Mouse (Mus musculus) stomach, postnatal 0 days (tissue): ENCODE measurements around the gene Akp3.

Experiments
- CTCF ChIP-seq: IDR thresholded peaks from 2 replicates; pipeline ENCODE4 v1.5.1; 2016; ENCODE audit warnings: antibody characterized with exemption, low read depth, mild to moderate bottlenecking, moderate library complexity
- EP300 ChIP-seq: optimal IDR thresholded peaks from 2 replicates; pipeline ENCODE3; 2016; ENCODE audit warnings: antibody characterized with exemption

DNA sequence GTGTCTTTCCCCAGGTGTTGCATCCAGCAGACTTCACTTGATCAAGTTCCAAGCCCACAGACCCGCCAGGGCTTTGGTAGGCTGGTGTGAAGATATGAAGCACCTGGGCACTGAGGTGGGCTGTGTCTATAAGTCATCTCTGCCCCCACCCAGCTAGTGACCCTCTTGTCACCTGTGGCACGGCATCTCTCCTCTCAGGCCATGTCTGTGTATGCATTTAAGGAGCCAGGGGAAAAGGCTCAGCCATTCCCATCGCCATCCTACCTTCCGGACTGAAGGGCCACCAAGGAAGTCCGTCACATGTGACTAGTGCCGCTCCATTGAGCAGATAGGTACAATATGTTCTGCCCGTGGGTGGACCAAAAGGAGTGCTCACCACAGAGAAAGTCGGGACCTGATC lies 29.1 kb upstream of the Akp3 start:
- no peak for TF ChIP-seq CTCF
- no peak for TF ChIP-seq EP300
